Mouse (Mus musculus) liver, embryonic 11.5 days (tissue): ENCODE results near the gene 4933428G20Rik. TPM values are rescaled to one million over a fixed set of nuclear protein-coding genes. Genes with fewer than 3 reads are reported as not detected.

Experiments used
- ATAC-seq: fragments of 200-750 bp; cut with Nextera tagmentation; replicated peaks from 2 replicates; pipeline ENCODE4 v1.8.0; 2017; ENCODE audit warnings: moderate number of reproducible peaks, mild to moderate bottlenecking, moderate TSS enrichment, moderate library complexity; ENCODE audit not compliant: low FRiP score
- DNase-seq: peaks from one replicate; pipeline ENCODE4 v3.0.0-alpha.2; 2017; ENCODE audit warnings: low spot score
- H3K27ac ChIP-seq: fragments of 300-500 bp; sonication (generic); 2 replicates; pipeline ENCODE4 v1.5.1; 2014; ENCODE audit warnings: mild to moderate bottlenecking, low read depth, low read length, control low read depth
- H3K27me3 ChIP-seq: fragments of 300-500 bp; sonication (generic); replicated peaks from 2 replicates; pipeline ENCODE4 v1.6.1; 2014; ENCODE audit warnings: low read length, mixed read lengths; ENCODE audit not compliant: control insufficient read depth, insufficient read depth
- H3K36me3 ChIP-seq: fragments of 300-500 bp; sonication (generic); 2 replicates; pipeline ENCODE4 v1.6.1; 2014; ENCODE audit warnings: mild to moderate bottlenecking, low read length, moderate library complexity, mixed read lengths; ENCODE audit not compliant: control insufficient read depth, insufficient read depth
- H3K4me1 ChIP-seq: fragments of 300-500 bp; sonication (generic); replicated peaks from 2 replicates; pipeline ENCODE4 v1.6.1; 2014; ENCODE audit warnings: low read length, mixed read lengths; ENCODE audit not compliant: control insufficient read depth, insufficient read depth
- H3K4me2 ChIP-seq: fragments of 300-500 bp; sonication (generic); 2 replicates; pipeline ENCODE4 v1.6.1; 2014; ENCODE audit warnings: mild to moderate bottlenecking, control low read depth, moderate library complexity
- H3K4me3 ChIP-seq: fragments of 300-500 bp; sonication (generic); 2 replicates; pipeline ENCODE4 v1.5.1; 2014; ENCODE audit warnings: low read depth, low read length, control low read depth
- H3K9ac ChIP-seq: fragments of 300-500 bp; sonication (generic); 2 replicates; pipeline ENCODE4 v1.6.1; 2014; ENCODE audit warnings: low read depth, low read length, control low read depth
- H3K9me3 ChIP-seq: fragments of 300-500 bp; sonication (generic); 2 replicates; pipeline ENCODE4 v1.6.1; 2016; ENCODE audit warnings: low read length, inconsistent platforms, mixed read lengths; ENCODE audit not compliant: control insufficient read depth
- WGBS: fragments of 180-500 bp; shearing (Covaris S2); extraction: QIAGEN DNeasy Blood & Tissue Kit; methylation state at CpG from one replicate; pipeline ENCODE4 v1.1.7; 2014; 5-methylcytosine and 5-hydroxymethylcytosine counted together
- polyA plus RNA-seq: library from polyadenylated mRNA; unstranded; fragments of >200 nt; fragmentation: Nextera tagmentation; extraction: Ambion mirVana; gene quantifications from 2 replicates; pipeline ENCODE4 v1.2.1, GENCODE M21; 2014

4933428G20Rik gene
- polyA plus RNA-seq, 1 experiment from 2014 or later: 0.44 TPM

GRCm38 (mm10) chr11:97502383-97502782, 2.2 kb upstream of the 4933428G20Rik start:
- H3K9ac ChIP-seq: no peak overlapping the region
- peaks cover 6% of the 10 kb centered on the region; the same call in 1 of the 2 replicates for H3K4me1 ChIP-seq
- H3K9me3 ChIP-seq: no peaks in the 10 kb centered on the region
- peaks cover 19% of the 10 kb centered on the region for H3K27me3 ChIP-seq
- DNase-seq (no peak), ATAC-seq (no peak)
- H3K27ac ChIP-seq: no peak overlapping the region
- peaks cover 22% of the 10 kb centered on the region for H3K36me3 ChIP-seq
- no peak overlapping the region for H3K4me2 ChIP-seq
- H3K4me3 ChIP-seq: no peak overlapping the region
- WGBS: 60% methylated on average over 9 of the region's 9 CpGs

- DNase-seq (no peak), ATAC-seq (0 out of 2 replicates have a peak, but pooled peaks have one; percentile 18)
- no peak overlapping the region for H3K9ac ChIP-seq
- WGBS: 63% methylated on average over 51 of the region's 51 CpGs
- H3K27ac ChIP-seq: no peak overlapping the region
- H3K4me2 ChIP-seq: peak overlapping the region; percentile 58
- peaks cover 27% of the 10 kb centered on the region for H3K36me3 ChIP-seq
- H3K9me3 ChIP-seq: no peaks in the 10 kb centered on the region
- peaks cover 6% of the 10 kb centered on the region; the same call in 1 of the 2 replicates for H3K4me1 ChIP-seq
- peaks cover 19% of the 10 kb centered on the region for H3K27me3 ChIP-seq
- peak overlapping the region; percentile 20; the same call in 1 of the 2 replicates for H3K4me3 ChIP-seq
These were observed 744 bp upstream of the 4933428G20Rik start for GRCm38 (mm10) chr11:97500720-97501448.

- DNase-seq: no peak
- 92% methylated on average over 4 of the region's 4 CpGs for WGBS
These were observed 2.6 kb downstream of the 4933428G20Rik start for GRCm38 (mm10) chr11:97497543-97497942.

GRCm38 (mm10) chr11:97492836-97493235, 7.3 kb downstream of the 4933428G20Rik start:
- peaks cover 47% of the 10 kb centered on the region for H3K36me3 ChIP-seq
- H3K9me3 ChIP-seq: no peaks in the 10 kb centered on the region
- H3K4me1 ChIP-seq: no peaks in the 10 kb centered on the region; the same call in 1 of the 2 replicates
- ATAC-seq (no peak), DNase-seq (no peak)
- no peaks in the 10 kb centered on the region for H3K27me3 ChIP-seq
- WGBS: 92% methylated on average over 3 of the region's 3 CpGs
- no peak overlapping the region for H3K27ac ChIP-seq
- H3K4me2 ChIP-seq: no peak overlapping the region
- H3K4me3 ChIP-seq: no peak overlapping the region
- H3K9ac ChIP-seq: no peak overlapping the region

More at GRCm38 (mm10) chr11:97497543-97497942, 2.6 kb downstream of the 4933428G20Rik start:
- ATAC-seq: no peak
- H3K4me3 ChIP-seq: no peak overlapping the region
- no peaks in the 10 kb centered on the region for H3K9me3 ChIP-seq
- peaks cover 43% of the 10 kb centered on the region for H3K36me3 ChIP-seq
- no peak overlapping the region for H3K4me2 ChIP-seq
- H3K4me1 ChIP-seq: peaks cover 6% of the 10 kb centered on the region; the same call in 1 of the 2 replicates
- H3K27ac ChIP-seq: no peak overlapping the region
- peaks cover 17% of the 10 kb centered on the region for H3K27me3 ChIP-seq
- H3K9ac ChIP-seq: no peak overlapping the region

GRCm38 (mm10) chr11:97491640-97492039, 8.5 kb downstream of the 4933428G20Rik start:
- ATAC-seq (no peak), DNase-seq (no peak)
- Histone ChIP-seq H3K27ac (no peak overlapping the region), H3K36me3 (peaks cover 48% of the 10 kb centered on the region), H3K9me3 (no peaks in the 10 kb centered on the region), H3K4me1 (no peaks in the 10 kb centered on the region; the same call in 1 of the 2 replicates), H3K9ac (no peak overlapping the region), H3K4me2 (no peak overlapping the region), H3K4me3 (no peak overlapping the region), H3K27me3 (no peaks in the 10 kb centered on the region)
- WGBS: 85% methylated on average over 10 of the region's 10 CpGs

GRCm38 (mm10) chr11:97489589-97490324, 10.4 kb downstream of the 4933428G20Rik start:
- Histone ChIP-seq H3K27ac (no peak overlapping the region), H3K27me3 (no peaks in the 10 kb centered on the region), H3K9me3 (no peaks in the 10 kb centered on the region), H3K36me3 (peaks cover 50% of the 10 kb centered on the region), H3K4me3 (no peak overlapping the region), H3K9ac (no peak overlapping the region), H3K4me1 (no peaks in the 10 kb centered on the region; the same call in 1 of the 2 replicates), H3K4me2 (no peak overlapping the region)
- DNase-seq (peak; percentile 79), ATAC-seq (0 out of 2 replicates have a peak, but pooled peaks have one; percentile 34)
- WGBS: 46% methylated on average over 16 of the region's 16 CpGs

- DNase-seq (no peak), ATAC-seq (no peak)
- 70% methylated on average over 3 of the region's 3 CpGs for WGBS
- peaks cover 48% of the 10 kb centered on the region for H3K36me3 ChIP-seq
- no peaks in the 10 kb centered on the region; the same call in 1 of the 2 replicates for H3K4me1 ChIP-seq
- no peak overlapping the region for H3K9ac ChIP-seq
- no peak overlapping the region for H3K4me3 ChIP-seq
- no peaks in the 10 kb centered on the region for H3K9me3 ChIP-seq
- H3K27me3 ChIP-seq: no peaks in the 10 kb centered on the region
- H3K4me2 ChIP-seq: no peak overlapping the region
- no peak overlapping the region for H3K27ac ChIP-seq
These were observed 12.5 kb downstream of the 4933428G20Rik start for GRCm38 (mm10) chr11:97487656-97488055.

GRCm38 (mm10) chr11:97485661-97486060, 14.5 kb downstream of the 4933428G20Rik start:
- Histone ChIP-seq H3K4me2 (no peak overlapping the region), H3K36me3 (peaks cover 40% of the 10 kb centered on the region), H3K9ac (no peak overlapping the region), H3K9me3 (no peaks in the 10 kb centered on the region), H3K27ac (no peak overlapping the region), H3K4me3 (no peak overlapping the region), H3K27me3 (no peaks in the 10 kb centered on the region), H3K4me1 (no peaks in the 10 kb centered on the region; the same call in 1 of the 2 replicates)
- 83% methylated on average over 8 of the region's 8 CpGs for WGBS
- DNase-seq (no peak), ATAC-seq (no peak)
